Mouse (Mus musculus): ENCODE measurements around the gene Macc1. TPM values are rescaled to one million over a fixed set of nuclear protein-coding genes. Genes with fewer than 3 reads are reported as not detected.

Macc1 gene
- total RNA-seq, 2 experiments from 2014 or later, result not detected

GRCm38 (mm10) chr12:119511145-119511544 lies 197.1 kb downstream of the Macc1 start:
- DNase-seq, result no peak

Other genes with a start within 250 kb of the Macc1 start
- 1 to 10 TPM; 3.6 to 4.0 TPM for gene Itgb8, start 75.5 kb upstream of the Macc1 start, total RNA-seq (2021)

Data from gastrocnemius, postnatal 10 days (tissue).